Mouse (Mus musculus): ENCODE measurements around the gene Dact2. TPM values are rescaled to one million over a fixed set of nuclear protein-coding genes. Genes with fewer than 3 reads are reported as not detected.

Gene Dact2
- total RNA-seq, 2 experiments from 2014 or later = 25.2 to 26.1 TPM

DNA sequence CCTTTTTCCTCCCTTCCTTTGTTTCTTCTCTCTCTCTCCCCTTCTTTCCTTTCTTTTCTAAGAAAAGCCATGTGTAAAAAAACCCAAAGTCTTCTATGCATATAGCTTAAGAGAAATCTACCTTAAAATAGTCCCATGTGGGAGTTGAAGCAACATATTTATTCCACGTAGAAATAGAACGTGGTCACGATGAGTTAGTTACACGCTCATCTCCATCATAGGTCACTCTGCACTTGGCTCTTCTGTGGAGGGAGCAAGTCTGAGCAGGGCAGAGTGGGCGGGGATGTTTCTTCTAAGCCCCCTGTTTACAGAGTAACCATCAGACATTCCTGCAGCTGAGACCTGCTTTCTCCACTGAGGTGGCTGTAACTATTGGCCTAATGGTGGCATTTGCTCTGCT is 27.1 kb downstream of the Dact2 start:
- no peak for DNase-seq (ENCODE audit: extremely low spot score in 1 of 2, low spot score in 1 of 2)

DNA sequence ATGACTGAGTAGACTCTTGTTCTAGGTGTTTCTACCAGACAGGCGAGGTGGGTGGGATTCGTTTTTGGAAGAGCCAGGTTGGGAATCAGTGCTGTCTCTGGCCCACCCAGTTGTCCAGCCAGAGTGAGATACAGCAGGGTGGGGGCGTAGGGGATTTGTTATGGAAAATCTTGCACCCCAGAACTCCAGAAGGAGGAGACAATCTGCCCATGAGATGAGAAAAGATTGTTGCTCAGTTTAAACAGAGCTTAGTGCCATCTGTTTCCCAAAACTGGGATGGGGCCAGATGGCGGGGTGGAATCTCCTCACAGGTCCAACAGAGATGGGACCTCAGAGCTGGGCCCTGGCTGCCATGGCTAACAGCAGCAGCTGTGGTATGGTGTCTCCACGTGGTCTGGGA is 28.4 kb downstream of the Dact2 start:
- DNase-seq (ENCODE audit: extremely low spot score in 1 of 2, low spot score in 1 of 2) = peak in 1 of 2 experiments; percentile 53

DNA sequence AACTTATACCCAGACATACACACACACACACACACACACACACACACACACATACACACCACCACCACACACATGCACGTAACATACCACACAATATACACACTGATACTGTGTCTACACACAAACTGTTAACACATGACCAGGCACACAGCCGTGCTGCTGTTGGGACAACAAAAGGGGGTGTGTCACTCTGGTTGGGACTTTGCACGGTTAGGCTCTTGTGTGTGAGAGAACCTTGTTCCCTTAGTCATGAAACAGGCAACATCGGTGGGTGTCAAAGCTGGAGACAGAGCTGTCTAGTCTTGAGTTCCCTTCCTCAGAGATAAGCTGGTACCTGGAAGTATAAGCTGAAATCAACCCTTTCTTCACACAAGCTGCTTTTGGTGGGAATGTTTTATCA is 29.1 kb downstream of the Dact2 start:
- no peak for DNase-seq (ENCODE audit: extremely low spot score in 1 of 2, low spot score in 1 of 2)

DNA sequence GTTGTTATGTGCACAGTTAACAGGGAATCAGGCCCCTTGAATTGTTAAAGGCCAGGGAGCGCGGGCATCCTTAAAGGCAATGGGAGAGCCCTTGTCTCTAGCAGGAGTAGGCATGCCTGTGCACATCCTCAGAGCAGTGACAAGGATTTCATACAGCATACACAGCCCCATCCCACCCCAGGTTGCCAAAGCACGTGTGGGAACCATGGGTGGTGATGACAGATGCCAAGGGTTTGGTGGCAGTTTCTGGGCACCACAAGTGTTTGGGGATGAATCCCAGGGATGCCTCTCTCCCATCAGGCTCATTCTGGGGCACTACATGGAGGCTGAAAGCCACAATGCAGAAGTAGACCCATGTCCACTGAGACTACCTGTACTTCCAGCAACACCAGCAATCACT is 29.7 kb downstream of the Dact2 start:
- no peak for DNase-seq (ENCODE audit: extremely low spot score in 1 of 2, low spot score in 1 of 2)

DNA sequence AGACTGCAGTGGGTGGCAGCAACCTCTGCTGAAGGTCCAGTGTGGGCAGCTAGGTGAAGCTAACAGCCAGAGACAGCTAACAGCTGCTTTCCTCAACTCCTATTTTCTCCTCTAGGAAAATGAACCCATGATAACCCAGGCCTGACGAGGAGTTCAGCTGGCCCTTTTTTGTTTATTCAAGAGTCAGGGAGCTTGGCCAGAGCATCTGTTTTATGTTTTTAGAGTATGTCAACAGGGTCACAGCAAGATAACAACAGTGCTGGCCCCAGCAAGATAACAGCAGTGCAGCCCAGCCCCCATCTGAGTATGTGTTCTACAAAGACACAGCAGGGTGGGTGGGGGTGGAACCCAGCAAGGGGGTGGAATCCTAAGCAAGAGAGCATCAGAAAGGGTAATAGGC is 30.6 kb downstream of the Dact2 start:
- DNase-seq (ENCODE audit: extremely low spot score in 1 of 2, low spot score in 1 of 2) = no peak

DNA sequence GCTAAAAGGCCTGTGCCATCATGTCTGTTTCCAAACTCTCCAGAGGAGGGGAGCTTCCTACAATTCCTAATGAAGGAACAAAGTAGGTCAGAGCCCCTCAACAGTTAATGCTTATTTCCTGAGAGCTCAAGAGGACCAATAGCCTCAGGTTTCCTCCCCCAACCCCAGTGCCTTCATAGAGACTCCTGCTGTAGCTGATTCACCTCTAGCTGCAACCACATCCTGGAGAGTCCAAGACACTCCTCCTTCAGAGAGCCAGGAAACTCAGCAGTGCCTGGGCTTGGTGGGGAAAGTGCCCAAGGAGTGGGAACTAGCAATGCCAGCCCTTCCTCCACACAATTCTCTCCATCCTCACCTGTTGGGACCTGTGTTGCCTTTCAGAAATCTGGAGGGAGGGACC is 31.4 kb downstream of the Dact2 start:
- DNase-seq (ENCODE audit: extremely low spot score in 1 of 2, low spot score in 1 of 2) = no peak

DNA sequence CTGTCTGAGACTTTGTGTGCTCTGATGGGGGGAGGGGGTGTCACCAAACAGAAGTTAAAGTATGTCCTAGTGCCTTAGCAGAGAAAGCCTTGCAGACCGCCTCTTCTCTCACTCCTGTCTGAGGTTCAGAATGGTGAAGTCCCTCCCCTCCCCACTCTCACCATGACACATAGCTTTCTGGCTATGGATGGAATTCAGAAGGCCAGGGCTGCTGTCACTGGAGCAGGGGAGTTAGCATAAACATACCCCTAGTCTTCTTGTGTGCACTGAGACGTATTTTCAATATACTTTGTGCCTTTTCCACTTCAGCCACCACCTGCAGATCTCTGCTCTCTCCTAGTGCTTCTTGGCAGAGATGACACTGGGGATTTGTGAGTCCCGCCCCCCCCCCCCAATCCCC is 31.9 kb downstream of the Dact2 start:
- DNase-seq (ENCODE audit: extremely low spot score in 1 of 2, low spot score in 1 of 2) = no peak

DNA sequence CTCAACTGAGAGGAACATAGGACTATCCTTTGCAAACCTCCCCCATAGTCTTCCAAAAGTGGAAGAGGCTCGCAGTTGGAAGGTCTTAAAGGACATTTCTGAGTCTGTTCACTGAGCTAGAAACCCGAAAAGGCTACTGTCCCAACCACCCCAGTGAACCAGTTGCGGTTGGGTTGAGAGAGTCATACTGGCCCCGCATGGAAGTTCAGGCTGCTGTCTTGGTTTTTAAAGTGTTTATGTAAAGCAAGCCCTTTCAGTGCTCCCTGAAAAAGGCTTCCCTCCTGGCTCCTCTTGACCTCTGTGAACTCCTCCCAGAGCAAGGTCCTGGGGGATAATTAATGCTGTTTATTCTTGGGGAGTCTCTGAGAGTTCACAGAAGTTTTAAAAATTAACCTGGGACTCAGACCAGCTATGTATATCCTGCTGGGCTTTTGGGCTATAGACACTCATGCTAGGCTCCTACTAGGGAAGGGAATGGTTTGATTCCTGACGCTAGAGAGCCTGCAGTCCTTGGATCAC is 33.1 kb downstream of the Dact2 start:
- DNase-seq (ENCODE audit: extremely low spot score in 1 of 2, low spot score in 1 of 2) = no peak

DNA sequence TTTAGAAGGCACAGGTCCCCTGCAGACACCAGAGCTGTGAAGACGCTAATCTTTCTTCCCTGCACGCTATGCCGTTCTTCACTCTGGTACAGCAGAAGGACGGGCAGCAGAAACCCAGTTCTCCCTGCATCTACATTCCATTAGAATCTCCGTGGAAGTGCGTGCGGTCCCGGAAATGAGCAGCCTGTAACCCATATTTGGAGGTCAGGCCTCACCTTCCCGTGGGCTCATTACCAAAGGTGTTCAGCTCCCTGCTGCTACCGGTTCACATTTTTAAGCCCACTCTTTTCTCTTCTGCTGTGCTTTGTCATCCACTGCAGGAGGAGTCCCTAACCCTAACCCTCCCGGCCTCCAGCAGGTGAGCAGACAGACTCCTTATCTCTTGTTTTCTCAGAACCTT is 34.7 kb downstream of the Dact2 start:
- no peak for DNase-seq (ENCODE audit: extremely low spot score in 1 of 2, low spot score in 1 of 2)

DNA sequence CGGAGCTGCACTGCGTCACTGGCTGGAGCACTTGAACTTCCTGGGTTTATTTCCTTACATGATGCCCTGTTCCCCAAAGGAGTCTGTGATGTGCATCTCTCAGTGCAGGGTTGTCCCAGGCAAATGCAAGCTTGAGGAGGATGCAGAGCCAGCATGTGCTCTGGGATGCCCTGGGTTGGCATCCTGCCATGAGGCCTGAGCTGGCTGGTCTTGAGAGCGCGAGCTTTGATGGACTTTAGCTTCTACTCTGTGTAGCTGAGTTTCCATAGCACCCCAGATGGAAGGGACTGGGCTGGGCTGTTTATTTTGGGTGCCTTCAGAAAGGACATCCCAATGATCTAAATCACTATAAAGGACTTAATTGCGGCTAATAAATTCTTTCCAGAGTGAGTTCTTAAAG is 36.5 kb downstream of the Dact2 start:
- DNase-seq (ENCODE audit: extremely low spot score in 1 of 2, low spot score in 1 of 2) = no peak

DNA sequence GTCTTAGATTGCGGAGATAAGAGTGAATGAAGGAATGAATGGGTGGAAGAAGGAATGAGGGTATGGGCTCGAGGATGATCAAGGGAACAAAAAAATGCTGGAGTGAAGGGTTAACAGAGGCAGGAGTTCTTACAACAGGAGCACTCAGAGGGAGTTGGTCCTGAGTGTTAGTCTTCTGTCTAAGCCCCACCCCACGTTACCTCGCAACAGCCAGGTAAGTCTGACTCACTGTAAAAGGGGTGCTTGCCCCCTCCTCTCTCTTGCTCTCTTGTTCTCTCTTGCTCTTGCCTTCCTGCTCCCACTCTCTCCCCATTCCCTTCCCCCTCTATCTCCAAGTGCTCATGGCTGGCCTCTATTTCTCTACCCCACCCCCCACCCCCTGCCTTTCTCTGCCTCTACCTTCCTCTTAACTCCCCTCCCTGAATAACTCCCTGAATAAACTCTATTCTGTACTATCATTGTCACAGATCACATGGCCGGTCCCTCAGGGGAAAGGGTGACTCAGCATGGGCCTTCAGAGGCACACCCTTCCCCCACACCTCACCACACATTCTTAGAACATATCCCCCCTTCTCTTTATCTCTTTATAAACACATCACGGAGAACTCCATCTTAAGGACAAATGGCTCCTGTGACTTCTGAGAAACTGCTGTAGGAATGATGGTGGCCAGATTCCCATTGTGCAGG is 37.2 kb downstream of the Dact2 start:
- DNase-seq (ENCODE audit: extremely low spot score in 1 of 2, low spot score in 1 of 2) = no peak

DNA sequence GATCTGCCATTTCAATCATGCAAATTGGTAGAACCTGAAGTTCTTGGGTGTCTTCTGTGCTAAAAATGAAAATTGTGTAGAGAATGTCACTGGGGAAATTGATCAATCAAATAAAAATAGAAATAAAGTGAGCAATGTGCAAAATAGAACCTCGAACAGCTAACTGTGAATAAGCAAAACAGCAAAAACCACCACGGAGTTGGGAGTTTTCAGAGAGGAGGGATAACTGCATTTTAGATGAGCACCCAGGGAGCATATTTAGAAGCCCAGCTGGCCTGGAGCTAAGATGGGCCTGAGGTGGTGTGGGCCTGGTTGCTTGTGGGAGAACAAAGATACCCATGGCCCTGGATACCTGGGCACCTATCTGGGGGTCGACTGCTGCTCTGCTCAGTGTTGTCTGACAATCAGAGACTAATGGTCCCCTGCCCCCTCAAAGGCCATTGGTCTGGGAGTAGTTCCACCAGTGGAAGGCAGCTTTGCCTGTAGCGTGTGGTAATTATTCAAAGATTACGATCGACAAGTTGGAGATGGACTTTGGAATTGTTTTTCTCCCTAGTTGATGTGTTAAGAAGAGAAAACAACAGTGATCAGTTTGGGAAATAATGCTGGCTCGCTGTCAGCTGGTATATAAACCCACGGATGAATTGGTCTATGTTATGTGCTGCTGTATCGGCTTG is 38.0 kb downstream of the Dact2 start:
- DNase-seq (ENCODE audit: extremely low spot score in 1 of 2, low spot score in 1 of 2) = no peak

DNA sequence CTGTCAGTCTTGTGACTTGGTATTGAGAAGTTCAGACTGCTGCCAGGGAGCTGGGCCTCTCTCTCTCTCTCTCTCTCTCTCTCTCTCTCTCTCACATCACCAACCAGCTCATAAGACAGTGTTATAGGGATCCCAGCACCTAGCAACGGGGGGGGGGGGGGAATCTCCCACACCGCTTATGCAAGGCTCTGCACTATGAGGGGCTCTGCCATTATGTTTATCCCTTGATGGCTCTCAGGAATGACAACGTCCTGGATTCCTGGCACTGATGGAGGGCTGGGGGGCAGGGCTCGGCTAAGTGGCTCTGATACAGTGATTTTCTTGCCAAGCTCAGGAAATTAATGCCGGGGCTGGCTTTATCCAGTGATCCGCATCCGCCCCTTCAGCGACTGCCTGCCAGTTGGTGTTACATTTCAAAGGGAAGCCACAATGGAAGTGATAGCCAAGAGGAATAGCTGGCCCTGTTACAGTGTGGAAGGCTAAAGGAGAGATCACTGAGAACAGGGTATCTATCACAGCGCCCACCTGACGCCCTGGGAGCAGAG is 38.7 kb downstream of the Dact2 start:
- peak; percentile 42 to 50 for DNase-seq (ENCODE audit: extremely low spot score in 1 of 2, low spot score in 1 of 2)

DNA sequence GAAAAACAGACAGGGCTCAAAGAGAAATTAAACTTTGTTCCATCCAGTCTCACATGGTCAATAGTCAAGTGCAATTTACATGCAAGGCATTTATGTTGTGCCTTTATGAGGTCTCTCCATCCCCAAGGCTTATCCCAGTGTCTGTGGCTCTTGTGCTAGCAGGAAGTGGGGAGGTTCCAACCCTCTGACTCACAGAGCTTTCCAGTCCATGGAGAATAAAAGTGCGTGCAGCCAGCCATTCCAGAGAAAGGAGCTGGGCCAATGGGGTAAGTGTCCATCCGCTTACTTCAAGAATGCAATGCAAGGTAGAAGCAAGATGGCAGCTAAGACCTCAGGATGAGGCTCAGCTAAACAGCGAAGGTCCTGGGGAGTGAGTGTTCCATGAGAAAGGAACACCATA is 43.3 kb downstream of the Dact2 start:
- DNase-seq (ENCODE audit: extremely low spot score in 1 of 2, low spot score in 1 of 2) = no peak

DNA sequence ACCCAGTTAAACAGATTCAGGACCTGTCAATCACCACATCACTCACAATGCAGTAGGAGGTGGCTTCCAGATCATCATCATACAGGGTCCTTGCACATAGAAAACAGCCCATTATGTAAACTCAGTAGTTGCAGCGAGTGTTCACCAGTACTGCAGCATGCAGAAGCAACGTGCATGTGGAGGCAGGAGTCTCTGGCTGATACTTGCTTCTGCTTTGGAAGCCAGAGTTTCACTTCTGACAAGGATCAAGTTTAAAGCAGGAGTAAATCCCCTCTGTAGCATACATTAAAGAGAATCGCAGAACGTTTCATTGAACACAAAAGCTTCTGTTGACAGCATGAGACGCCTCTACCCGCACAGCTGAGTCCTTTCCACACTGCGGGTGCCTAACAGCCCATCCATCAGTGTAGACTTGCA is 46.3 kb downstream of the Dact2 start:
- DNase-seq (ENCODE audit: extremely low spot score in 1 of 2, low spot score in 1 of 2) = no peak

Other genes with a start within 250 kb of the Dact2 start
- not detected for gene Gm7356, start 200.6 kb downstream of the Dact2 start, total RNA-seq (2021)
- not detected for gene Gm7358, start 144.8 kb downstream of the Dact2 start, total RNA-seq (2021)
- gene Smoc2, start 75.2 kb upstream of the Dact2 start, total RNA-seq (2021) = 10 to 100 TPM; 27.3 to 29.9 TPM

Measured in layer of hippocampus, postnatal 25 days (tissue).